Mouse (Mus musculus): Measurements from ENCODE around the gene Cfap299. TPM values are rescaled to one million over a fixed set of nuclear protein-coding genes. Genes with fewer than 3 reads are reported as not detected.
A peak's percentile ranks its signal among the peaks of the same experiment; 100 is the strongest.

Gene Cfap299
- total RNA-seq, 2 experiments from 2014 or later, result not detected

GRCm38 (mm10) chr5:98376799-98377090 lies 47.6 kb downstream of the Cfap299 start:
- no peak for DNase-seq

GRCm38 (mm10) chr5:98380360-98380759 lies 51.3 kb downstream of the Cfap299 start:
- no peak for DNase-seq

- DNase-seq, result no peak
Observed at GRCm38 (mm10) chr5:98387054-98387453, 58.0 kb downstream of the Cfap299 start.

- DNase-seq, result no peak
Observed at GRCm38 (mm10) chr5:98402165-98402564, 73.1 kb downstream of the Cfap299 start.

GRCm38 (mm10) chr5:98410060-98410459 lies 81.0 kb downstream of the Cfap299 start:
- DNase-seq, result peak; percentile 46

GRCm38 (mm10) chr5:98416385-98417145 lies 87.5 kb downstream of the Cfap299 start:
- DNase-seq, result no peak

GRCm38 (mm10) chr5:98424965-98425364 lies 95.9 kb downstream of the Cfap299 start:
- DNase-seq, result peak; percentile 3

GRCm38 (mm10) chr5:98426112-98426511 lies 97.0 kb downstream of the Cfap299 start:
- no peak for DNase-seq

- peak; percentile 35 for DNase-seq
Observed at GRCm38 (mm10) chr5:98430060-98430459, 101.0 kb downstream of the Cfap299 start.

GRCm38 (mm10) chr5:98438686-98439085 lies 109.6 kb downstream of the Cfap299 start:
- DNase-seq, result no peak

- DNase-seq, result no peak
Observed at GRCm38 (mm10) chr5:98446771-98447462, 117.8 kb downstream of the Cfap299 start.

GRCm38 (mm10) chr5:98449873-98450272 lies 120.8 kb downstream of the Cfap299 start:
- no peak for DNase-seq

- DNase-seq, result peak; percentile 5
Observed at GRCm38 (mm10) chr5:98466882-98467535, 137.9 kb downstream of the Cfap299 start.

GRCm38 (mm10) chr5:98470052-98470451 lies 140.9 kb downstream of the Cfap299 start:
- DNase-seq, result no peak

GRCm38 (mm10) chr5:98476539-98476938 lies 147.4 kb downstream of the Cfap299 start:
- DNase-seq, result no peak

- no peak for DNase-seq
Observed at GRCm38 (mm10) chr5:98477261-98477660, 148.2 kb downstream of the Cfap299 start.

- no peak for DNase-seq
Observed at GRCm38 (mm10) chr5:98483507-98483906, 154.4 kb downstream of the Cfap299 start.

GRCm38 (mm10) chr5:98485189-98485588 lies 156.1 kb downstream of the Cfap299 start:
- DNase-seq, result no peak

GRCm38 (mm10) chr5:98498317-98498716 lies 169.2 kb downstream of the Cfap299 start:
- DNase-seq, result no peak

- no peak for DNase-seq
Observed at GRCm38 (mm10) chr5:98516214-98516613, 187.1 kb downstream of the Cfap299 start.

- no peak for DNase-seq
Observed at GRCm38 (mm10) chr5:98520118-98520517, 191.0 kb downstream of the Cfap299 start.

- DNase-seq, result no peak
Observed at GRCm38 (mm10) chr5:98522270-98522977, 193.3 kb downstream of the Cfap299 start.

- DNase-seq, result no peak
Observed at GRCm38 (mm10) chr5:98523050-98523449, 193.9 kb downstream of the Cfap299 start.
